Mouse (Mus musculus): Measurements from ENCODE around the gene Nudt7. TPM values are rescaled to one million over a fixed set of nuclear protein-coding genes. Genes with fewer than 3 reads are reported as not detected.
A peak's percentile ranks its signal among the peaks of the same experiment; 100 is the strongest.

Gene Nudt7
- polyA plus RNA-seq (2015; fragmentation: Nextera tagmentation; extraction: Ambion mirVana): 16.1 and 18.0 TPM in 2 replicates

GRCm38 (mm10) chr8:114133510-114134362 is at the start of gene Nudt7:
TSS of gene Nudt7 (plus strand) at chr8:114133557.
- peak; percentile 93 for DNase-seq (ENCODE audit: low spot score)

- no peak for DNase-seq (ENCODE audit: low spot score)
These were observed 45.4 kb upstream of the Nudt7 start for GRCm38 (mm10) chr8:114087932-114088331.

GRCm38 (mm10) chr8:114090736-114091135 is 42.6 kb upstream of the Nudt7 start:
- no peak for DNase-seq (ENCODE audit: low spot score)

GRCm38 (mm10) chr8:114093321-114093720 is 40.0 kb upstream of the Nudt7 start:
- no peak for DNase-seq (ENCODE audit: low spot score)

GRCm38 (mm10) chr8:114094526-114094925 is 38.8 kb upstream of the Nudt7 start:
- DNase-seq (ENCODE audit: low spot score): no peak

- DNase-seq (ENCODE audit: low spot score): no peak
These were observed 32.7 kb upstream of the Nudt7 start for GRCm38 (mm10) chr8:114100561-114101206.

- DNase-seq (ENCODE audit: low spot score): no peak
These were observed 30.0 kb upstream of the Nudt7 start for GRCm38 (mm10) chr8:114103401-114103800.

GRCm38 (mm10) chr8:114105971-114106370 is 27.4 kb upstream of the Nudt7 start:
- DNase-seq (ENCODE audit: low spot score): no peak

- DNase-seq (ENCODE audit: low spot score): no peak
These were observed 23.8 kb upstream of the Nudt7 start for GRCm38 (mm10) chr8:114109365-114110140.

GRCm38 (mm10) chr8:114115076-114115475 is 18.3 kb upstream of the Nudt7 start:
- no peak for DNase-seq (ENCODE audit: low spot score)

GRCm38 (mm10) chr8:114116049-114116448 is 17.3 kb upstream of the Nudt7 start:
- no peak for DNase-seq (ENCODE audit: low spot score)

GRCm38 (mm10) chr8:114117439-114117838 is 15.9 kb upstream of the Nudt7 start:
- DNase-seq (ENCODE audit: low spot score): no peak

- no peak for DNase-seq (ENCODE audit: low spot score)
These were observed 11.6 kb upstream of the Nudt7 start for GRCm38 (mm10) chr8:114121781-114122180.

- DNase-seq (ENCODE audit: low spot score): no peak
These were observed 9.7 kb upstream of the Nudt7 start for GRCm38 (mm10) chr8:114123611-114124010.

GRCm38 (mm10) chr8:114124084-114124750 is 9.1 kb upstream of the Nudt7 start:
- no peak for DNase-seq (ENCODE audit: low spot score)

GRCm38 (mm10) chr8:114130838-114131237 is 2.5 kb upstream of the Nudt7 start:
- no peak for DNase-seq (ENCODE audit: low spot score)

- DNase-seq (ENCODE audit: low spot score): no peak
These were observed 1.9 kb upstream of the Nudt7 start for GRCm38 (mm10) chr8:114131421-114131820.

- DNase-seq (ENCODE audit: low spot score): no peak
These were observed 277 bp upstream of the Nudt7 start for GRCm38 (mm10) chr8:114133050-114133509.

- no peak for DNase-seq (ENCODE audit: low spot score)
These were observed 3.4 kb downstream of the Nudt7 start for GRCm38 (mm10) chr8:114136750-114137149.

GRCm38 (mm10) chr8:114137181-114137580 is 3.8 kb downstream of the Nudt7 start:
- DNase-seq (ENCODE audit: low spot score): no peak

GRCm38 (mm10) chr8:114140437-114140836 is 7.1 kb downstream of the Nudt7 start:
- no peak for DNase-seq (ENCODE audit: low spot score)

Measured in thymus, postnatal 0 days (tissue).